Mouse (Mus musculus): ENCODE data around the gene Papola.
"Not testable (repeated sequence)": the region's sequence is repeated elsewhere in the genome, so short reads cannot be mapped to it uniquely, and the experiment has no call there.

Papola gene

GRCm38 (mm10) chr12:105798001-105798400 is 13.5 kb downstream of the Papola start:
- no peak for DNase-seq (ENCODE audit: low read depth in 2 of 2, low spot score in 2 of 2)

GRCm38 (mm10) chr12:105805790-105806189 is 21.3 kb downstream of the Papola start:
- DNase-seq (ENCODE audit: low read depth in 2 of 2, low spot score in 2 of 2), result no peak

GRCm38 (mm10) chr12:105806205-105806604 is 21.7 kb downstream of the Papola start:
- DNase-seq (ENCODE audit: low read depth in 2 of 2, low spot score in 2 of 2), result no peak

- DNase-seq (ENCODE audit: low read depth in 2 of 2, low spot score in 2 of 2), result no peak
Observed at GRCm38 (mm10) chr12:105807416-105807815, 22.9 kb downstream of the Papola start.

GRCm38 (mm10) chr12:105808945-105809344 is 24.5 kb downstream of the Papola start:
- DNase-seq (ENCODE audit: low read depth in 2 of 2, low spot score in 2 of 2), result no peak

GRCm38 (mm10) chr12:105810608-105811007 is 26.1 kb downstream of the Papola start:
- no peak for DNase-seq (ENCODE audit: low read depth in 2 of 2, low spot score in 2 of 2)

GRCm38 (mm10) chr12:105813957-105814356 is 29.5 kb downstream of the Papola start:
- DNase-seq (ENCODE audit: low read depth in 2 of 2, low spot score in 2 of 2), result no peak

GRCm38 (mm10) chr12:105823472-105823871 is 39.0 kb downstream of the Papola start:
- DNase-seq (ENCODE audit: low read depth in 2 of 2, low spot score in 2 of 2), result no peak

GRCm38 (mm10) chr12:105824743-105825142 is 40.2 kb downstream of the Papola start:
- DNase-seq (ENCODE audit: low read depth in 2 of 2, low spot score in 2 of 2), result no peak

GRCm38 (mm10) chr12:105825266-105825665 is 40.8 kb downstream of the Papola start:
- DNase-seq (ENCODE audit: low read depth in 2 of 2, low spot score in 2 of 2), result no peak

GRCm38 (mm10) chr12:105832541-105832940 is 48.0 kb downstream of the Papola start:
- DNase-seq (ENCODE audit: low read depth in 2 of 2, low spot score in 2 of 2), result no peak

GRCm38 (mm10) chr12:105834926-105835325 is 50.4 kb downstream of the Papola start:
- DNase-seq (ENCODE audit: low read depth in 2 of 2, low spot score in 2 of 2), result no peak

GRCm38 (mm10) chr12:105835571-105835970 is 51.1 kb downstream of the Papola start:
- DNase-seq (ENCODE audit: low read depth in 2 of 2, low spot score in 2 of 2), result no peak

- DNase-seq (ENCODE audit: low read depth in 2 of 2, low spot score in 2 of 2), result no peak
Observed at GRCm38 (mm10) chr12:105836196-105836595, 51.7 kb downstream of the Papola start.

GRCm38 (mm10) chr12:105839096-105839495 is 54.6 kb downstream of the Papola start:
- no peak for DNase-seq (ENCODE audit: low read depth in 2 of 2, low spot score in 2 of 2)

GRCm38 (mm10) chr12:105840545-105840944 is 56.1 kb downstream of the Papola start:
- DNase-seq (ENCODE audit: low read depth in 2 of 2, low spot score in 2 of 2), result not testable (repeated sequence)

GRCm38 (mm10) chr12:105843243-105844005 is 58.9 kb downstream of the Papola start:
- DNase-seq (ENCODE audit: low read depth in 2 of 2, low spot score in 2 of 2), result no peak

- no peak for DNase-seq (ENCODE audit: low read depth in 2 of 2, low spot score in 2 of 2)
Observed at GRCm38 (mm10) chr12:105844406-105844805, 59.9 kb downstream of the Papola start.

GRCm38 (mm10) chr12:105849102-105849501 is 64.6 kb downstream of the Papola start:
- no peak for DNase-seq (ENCODE audit: low read depth in 2 of 2, low spot score in 2 of 2)

GRCm38 (mm10) chr12:105850675-105851074 is 66.2 kb downstream of the Papola start:
- DNase-seq (ENCODE audit: low read depth in 2 of 2, low spot score in 2 of 2), result no peak

GRCm38 (mm10) chr12:105852798-105853197 is 68.3 kb downstream of the Papola start:
- no peak for DNase-seq (ENCODE audit: low read depth in 2 of 2, low spot score in 2 of 2)

GRCm38 (mm10) chr12:105854639-105855038 is 70.1 kb downstream of the Papola start:
- no peak for DNase-seq (ENCODE audit: low read depth in 2 of 2, low spot score in 2 of 2)
